16 mouse cellular contexts compared by ENCODE assay signal in genomic region chr5:67098051-67098732, GRCm38 (mm10). TPM values are rescaled to one million over a fixed set of nuclear protein-coding genes. Genes with fewer than 3 reads are reported as not detected.
A peak's percentile ranks its signal among the peaks of the same experiment; 100 is the strongest.
DNase-seq lines count a peak whose midpoint lies in the region; ATAC-seq lines count a peak whose summit lies in the region.
"Had no signal": no experiment of that assay in that cellular context is flagged by ENCODE, and none has a peak within 500 bp of the region (broad histone marks: within the 10 kb centered on the region; RNA-seq: fewer than 3 reads in every experiment).

No protein-coding gene starts in this region.

- no peak overlapping the region for H3K9ac ChIP-seq in midbrain, embryonic 11.5 days (ENCODE audit: low read length)
- no peak overlapping the region for H3K9ac ChIP-seq in midbrain, embryonic 16.5 days (ENCODE audit: low read depth, low read length)
- H3K9ac ChIP-seq in hindbrain, embryonic 16.5 days (ENCODE audit: low read depth, low read length), result no peak overlapping the region
- H3K9ac ChIP-seq in stomach, embryonic 16.5 days (ENCODE audit: low read length), result no peak overlapping the region
- H3K9ac ChIP-seq: forebrain, embryonic 13.5 days; heart, embryonic 13.5 days; liver, postnatal 0 days; midbrain, embryonic 13.5 days had no signal

- no peak overlapping the region for H3K4me2 ChIP-seq in midbrain, embryonic 11.5 days
- no peak overlapping the region for H3K4me2 ChIP-seq in midbrain, embryonic 16.5 days (ENCODE audit: low read length)
- no peak overlapping the region for H3K4me2 ChIP-seq in hindbrain, embryonic 16.5 days (ENCODE audit: low read length)
- H3K4me2 ChIP-seq in stomach, embryonic 16.5 days (ENCODE audit: low read depth, low read length), result no peak overlapping the region
- H3K4me2 ChIP-seq: forebrain, embryonic 13.5 days; heart, embryonic 13.5 days; midbrain, embryonic 13.5 days had no signal

- H3K27me3 ChIP-seq in midbrain, embryonic 11.5 days (ENCODE audit: control insufficient read depth, insufficient read depth, low read length), result peaks cover 95% of the 10 kb centered on the region
- peaks cover 60% of the 10 kb centered on the region for H3K27me3 ChIP-seq in midbrain, embryonic 16.5 days (ENCODE audit: control insufficient read depth, insufficient read depth, low read depth, low read length)
- H3K27me3 ChIP-seq in hindbrain, embryonic 10.5 days (ENCODE audit: insufficient read depth, poor library complexity, severe bottlenecking), result peaks cover 100% of the 10 kb centered on the region
- H3K27me3 ChIP-seq in hindbrain, embryonic 16.5 days (replicated peaks; ENCODE audit: control insufficient read depth, insufficient read depth, low read length), result peaks cover 45% of the 10 kb centered on the region
- H3K27me3 ChIP-seq in stomach, embryonic 16.5 days (ENCODE audit: control insufficient read depth, insufficient read depth, low read length), result peaks cover 88% of the 10 kb centered on the region

- peak; percentile 96 for DNase-seq in midbrain, embryonic 11.5 days (ENCODE audit: low spot score, missing footprints)
- DNase-seq in hindbrain, embryonic 10.5 days (ENCODE audit: low spot score), result no peak
- DNase-seq in right cerebral cortex, postnatal 4 days, result no peak
- DNase-seq in cerebellum, postnatal 25 days, result no peak
- DNase-seq: cerebellum, adult 11 months; liver; liver, postnatal 0 days; thymus, postnatal 4 days had no signal

- H3K27ac ChIP-seq in midbrain, embryonic 11.5 days (ENCODE audit: low read depth, low read length), result no peak overlapping the region
- H3K27ac ChIP-seq in midbrain, embryonic 16.5 days (ENCODE audit: low read length), result no peak overlapping the region
- peak overlapping the region; percentile 68 for H3K27ac ChIP-seq in hindbrain, embryonic 10.5 days
- no peak overlapping the region for H3K27ac ChIP-seq in hindbrain, embryonic 16.5 days (ENCODE audit: low read depth, low read length)
- 0 out of 2 replicates have a peak overlapping the region, but pooled peaks have one; percentile 21 for H3K27ac ChIP-seq in stomach, embryonic 16.5 days (ENCODE audit: low read length)
- H3K27ac ChIP-seq: forebrain, embryonic 13.5 days; heart, embryonic 13.5 days; macrophage; midbrain, embryonic 13.5 days had no signal

- H3K4me3 ChIP-seq in midbrain, embryonic 11.5 days (ENCODE audit: low read depth, low read length), result no peak overlapping the region
- H3K4me3 ChIP-seq in midbrain, embryonic 16.5 days (ENCODE audit: low read depth, low read length), result no peak overlapping the region
- peak overlapping the region; percentile 43 for H3K4me3 ChIP-seq in hindbrain, embryonic 10.5 days
- H3K4me3 ChIP-seq in hindbrain, embryonic 16.5 days (ENCODE audit: low read length), result peak overlapping the region; percentile 3; the same call in 1 of the 2 replicates
- peak overlapping the region; percentile 16 for H3K4me3 ChIP-seq in stomach, embryonic 16.5 days (replicated peaks; ENCODE audit: low read length)
- H3K4me3 ChIP-seq: forebrain, embryonic 13.5 days; heart, embryonic 13.5 days; midbrain, embryonic 13.5 days had no signal

- H3K36me3 ChIP-seq in midbrain, embryonic 11.5 days (ENCODE audit: control insufficient read depth, insufficient read depth, low read length), result no peaks in the 10 kb centered on the region
- no peaks in the 10 kb centered on the region for H3K36me3 ChIP-seq in midbrain, embryonic 16.5 days (ENCODE audit: control insufficient read depth, insufficient read depth, low read length)
- no peaks in the 10 kb centered on the region for H3K36me3 ChIP-seq in hindbrain, embryonic 10.5 days
- H3K36me3 ChIP-seq in hindbrain, embryonic 16.5 days (ENCODE audit: control insufficient read depth, insufficient read depth, low read length), result no peaks in the 10 kb centered on the region
- no peaks in the 10 kb centered on the region for H3K36me3 ChIP-seq in stomach, embryonic 16.5 days (ENCODE audit: control insufficient read depth, insufficient read depth, low read length)
- H3K36me3 ChIP-seq: heart, embryonic 13.5 days; midbrain, embryonic 13.5 days had no signal

- under 1% methylated on average over 23 of the region's 23 CpGs for WGBS in midbrain, embryonic 11.5 days
- WGBS in midbrain, embryonic 16.5 days, result 2% methylated on average over 23 of the region's 23 CpGs
- 1% methylated on average over 23 of the region's 23 CpGs for WGBS in hindbrain, embryonic 10.5 days
- 2% methylated on average over 23 of the region's 23 CpGs for WGBS in hindbrain, embryonic 16.5 days
- 3% methylated on average over 23 of the region's 23 CpGs for WGBS in stomach, embryonic 16.5 days

- no peaks in the 10 kb centered on the region for H3K9me3 ChIP-seq in midbrain, embryonic 11.5 days (ENCODE audit: control insufficient read depth, low read length)
- no peaks in the 10 kb centered on the region for H3K9me3 ChIP-seq in midbrain, embryonic 16.5 days (replicated peaks; ENCODE audit: control insufficient read depth, low read length, poor library complexity, severe bottlenecking)
- no peaks in the 10 kb centered on the region for H3K9me3 ChIP-seq in hindbrain, embryonic 10.5 days
- H3K9me3 ChIP-seq in hindbrain, embryonic 16.5 days (ENCODE audit: control insufficient read depth, low read length), result no peaks in the 10 kb centered on the region
- H3K9me3 ChIP-seq in stomach, embryonic 16.5 days (replicated peaks; ENCODE audit: control insufficient read depth, low read length), result no peaks in the 10 kb centered on the region
- H3K9me3 ChIP-seq: forebrain, embryonic 13.5 days; heart, embryonic 13.5 days; midbrain, embryonic 13.5 days had no signal

- H3K4me1 ChIP-seq in midbrain, embryonic 11.5 days (ENCODE audit: control insufficient read depth, insufficient read depth, low read length), result peaks cover 4% of the 10 kb centered on the region
- H3K4me1 ChIP-seq in midbrain, embryonic 16.5 days (ENCODE audit: control insufficient read depth, insufficient read depth, low read length), result no peaks in the 10 kb centered on the region
- H3K4me1 ChIP-seq in hindbrain, embryonic 10.5 days (replicated peaks), result peaks cover 34% of the 10 kb centered on the region
- H3K4me1 ChIP-seq in hindbrain, embryonic 16.5 days (ENCODE audit: control insufficient read depth, insufficient read depth, low read depth, low read length), result no peaks in the 10 kb centered on the region
- peaks cover 2% of the 10 kb centered on the region; the same call in 1 of the 2 replicates for H3K4me1 ChIP-seq in stomach, embryonic 16.5 days (ENCODE audit: control insufficient read depth, insufficient read depth, low read length)

- ATAC-seq in midbrain, embryonic 11.5 days (ENCODE audit: low FRiP score), result no peak
- ATAC-seq in midbrain, embryonic 16.5 days, result no peak
- no peak for ATAC-seq in hindbrain, embryonic 16.5 days
- ATAC-seq in stomach, embryonic 16.5 days (ENCODE audit: insufficient read depth, low FRiP score), result no peak
- ATAC-seq: forebrain, embryonic 13.5 days; liver, postnatal 0 days; midbrain, embryonic 13.5 days had no signal

RNA-seq across cellular contexts. Expression of gene Phox2b, which starts 0.9 kb away (rescaled TPM):
- 2.5 and 2.8 TPM in 2 replicates for polyA plus RNA-seq in midbrain, embryonic 11.5 days (2014; fragmentation: Nextera tagmentation; extraction: Ambion mirVana)
- 0.37 and 1.5 TPM in 2 replicates for polyA plus RNA-seq in midbrain, embryonic 16.5 days (2015; fragmentation: Nextera tagmentation; extraction: Ambion mirVana)
- 26.9 and 45.5 TPM in 2 replicates for polyA plus RNA-seq in hindbrain, embryonic 10.5 days (2016; fragmentation: Nextera tagmentation; extraction: Ambion mirVana)
- polyA plus RNA-seq in hindbrain, embryonic 16.5 days (2015; fragmentation: Nextera tagmentation; extraction: Ambion mirVana), result 12.3 and 19.5 TPM in 2 replicates
- polyA plus RNA-seq in stomach, embryonic 16.5 days (2015; fragmentation: Nextera tagmentation; extraction: Ambion mirVana), result 11.9 and 12.5 TPM in 2 replicates
- polyA plus RNA-seq: forebrain, embryonic 13.5 days; liver, postnatal 0 days; macrophage; spleen, adult 2 months had no signal

Comparison
In these comparisons a context has a peak if more than half of its experiments do, and no peak if none do; other contexts are left out.
1. H3K27ac ChIP-seq: peak in hindbrain, embryonic 10.5 days (single experiment) and stomach, embryonic 16.5 days (single experiment); none in midbrain, embryonic 11.5 days (single experiment), midbrain, embryonic 16.5 days (single experiment) and hindbrain, embryonic 16.5 days (single experiment).
2. H3K4me3 ChIP-seq: peak in hindbrain, embryonic 10.5 days (single experiment), hindbrain, embryonic 16.5 days (single experiment) and stomach, embryonic 16.5 days (single experiment); none in midbrain, embryonic 11.5 days (single experiment) and midbrain, embryonic 16.5 days (single experiment).